Mouse (Mus musculus) neural tube, embryonic 11.5 days (tissue): Measurements from ENCODE around the gene Spata20. TPM values are rescaled to one million over a fixed set of nuclear protein-coding genes. Genes with fewer than 3 reads are reported as not detected.

Experiments
- polyA plus RNA-seq: library from polyadenylated mRNA; unstranded; fragments of >200 nt; fragmentation: Nextera tagmentation; extraction: Ambion mirVana; gene quantifications from 2 replicates; pipeline ENCODE4 v1.2.1, GENCODE M21; 2014

Spata20 gene
- polyA plus RNA-seq, 1 experiment from 2014 or later: not detected

Other genes starting within 250 kb of the Spata20 start
- 1.2 and 2.5 TPM in 2 replicates for gene Wfikkn2, start 240.2 kb downstream of the Spata20 start, polyA plus RNA-seq
- gene Gm21885, start 204.3 kb downstream of the Spata20 start, polyA plus RNA-seq: 0.43 TPM in 1 of 2 replicates, not detected in the other
- 114 and 116 TPM in 2 replicates for gene Luc7l3, start 164.2 kb downstream of the Spata20 start, polyA plus RNA-seq
- gene Ankrd40, start 158.2 kb downstream of the Spata20 start, polyA plus RNA-seq: 22.9 and 23.4 TPM in 2 replicates
- gene Abcc3, start 93.2 kb downstream of the Spata20 start, polyA plus RNA-seq: 0.60 and 1.2 TPM in 2 replicates
- gene Cacna1g, start 12.0 kb downstream of the Spata20 start, polyA plus RNA-seq: 9.0 and 10.0 TPM in 2 replicates
- gene Epn3, start 13.8 kb upstream of the Spata20 start, polyA plus RNA-seq: 0.68 and 0.72 TPM in 2 replicates
- gene Mycbpap, start 35.6 kb upstream of the Spata20 start, polyA plus RNA-seq: 1.4 and 3.2 TPM in 2 replicates
- gene Rsad1, start 63.1 kb upstream of the Spata20 start, polyA plus RNA-seq: 2.8 and 3.4 TPM in 2 replicates
- gene Chad, start 78.9 kb upstream of the Spata20 start, polyA plus RNA-seq: 0.42 and 0.53 TPM in 2 replicates
- gene Acsf2, start 115.7 kb upstream of the Spata20 start, polyA plus RNA-seq: 6.3 and 6.5 TPM in 2 replicates
- 207 and 220 TPM in 2 replicates for gene Lrrc59, start 143.6 kb upstream of the Spata20 start, polyA plus RNA-seq
- gene Mrpl27, start 167.6 kb upstream of the Spata20 start, polyA plus RNA-seq: 118 and 122 TPM in 2 replicates
- gene Eme1, start 167.8 kb upstream of the Spata20 start, polyA plus RNA-seq: 39.2 and 39.8 TPM in 2 replicates
- gene Xylt2, start 191.3 kb upstream of the Spata20 start, polyA plus RNA-seq: 14.2 and 17.0 TPM in 2 replicates
- gene Gm11541, start 218.3 kb upstream of the Spata20 start, polyA plus RNA-seq: not detected in 2 replicates